Mouse (Mus musculus): Measurements from ENCODE around the gene March6. TPM values are rescaled to one million over a fixed set of nuclear protein-coding genes. Genes with fewer than 3 reads are reported as not detected.
A peak's percentile ranks its signal among the peaks of the same experiment; 100 is the strongest.

March6 gene
- polyA plus RNA-seq, 2 experiments: 27.4 to 30.6 TPM

DNA sequence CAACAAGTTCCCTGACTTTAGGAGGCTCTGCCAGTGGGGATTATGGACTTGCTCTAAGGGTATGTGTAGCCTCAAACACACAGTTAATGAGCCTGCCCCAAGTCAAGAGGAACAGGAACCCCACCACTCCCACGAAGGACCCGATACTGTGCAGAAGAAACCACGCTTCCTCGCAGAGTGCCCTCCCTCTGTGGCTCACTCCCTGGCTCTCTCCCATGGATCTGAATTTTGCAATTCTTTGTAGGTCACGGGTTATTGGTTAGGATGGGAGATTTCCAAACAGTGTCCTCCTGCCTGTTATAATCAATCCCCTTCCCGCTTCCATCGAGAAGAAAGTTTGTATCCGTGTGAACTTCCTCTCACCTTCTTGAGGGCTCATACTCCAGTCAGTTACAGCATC, 40.1 kb upstream of the March6 start:
- H3K9me3 ChIP-seq (ENCODE audit: control insufficient read depth, low read length): no peaks in the 10 kb centered on the region
- no peak overlapping the region for H3K9ac ChIP-seq (ENCODE audit: low read depth, low read length, severe bottlenecking)
- ATAC-seq (ENCODE audit: low FRiP score, low read depth) (no peak), DNase-seq (ENCODE audit: low spot score) (no peak)
- no peak overlapping the region for H3K27ac ChIP-seq (replicated peaks; ENCODE audit: low read depth, low read length)
- no peak for TF ChIP-seq POLR2A (IDR thresholded peaks at IDR 0.05; ENCODE audit: borderline replicate concordance, extremely low read depth, insufficient read depth, insufficient read length)
- no peaks in the 10 kb centered on the region for H3K36me3 ChIP-seq (ENCODE audit: control insufficient read depth, insufficient read depth, low read length)
- no peak overlapping the region for H3K4me3 ChIP-seq (replicated peaks; ENCODE audit: low read length)
- no peaks in the 10 kb centered on the region for H3K27me3 ChIP-seq (ENCODE audit: control insufficient read depth, insufficient read depth, low read length)
- 88% methylated on average over 8 of the region's 8 CpGs for WGBS
- peaks cover 20% of the 10 kb centered on the region for H3K4me1 ChIP-seq (ENCODE audit: control insufficient read depth, insufficient read depth, low read length)
- no peak overlapping the region for H3K4me2 ChIP-seq (replicated peaks; ENCODE audit: low read depth, low read length, severe bottlenecking)

DNA sequence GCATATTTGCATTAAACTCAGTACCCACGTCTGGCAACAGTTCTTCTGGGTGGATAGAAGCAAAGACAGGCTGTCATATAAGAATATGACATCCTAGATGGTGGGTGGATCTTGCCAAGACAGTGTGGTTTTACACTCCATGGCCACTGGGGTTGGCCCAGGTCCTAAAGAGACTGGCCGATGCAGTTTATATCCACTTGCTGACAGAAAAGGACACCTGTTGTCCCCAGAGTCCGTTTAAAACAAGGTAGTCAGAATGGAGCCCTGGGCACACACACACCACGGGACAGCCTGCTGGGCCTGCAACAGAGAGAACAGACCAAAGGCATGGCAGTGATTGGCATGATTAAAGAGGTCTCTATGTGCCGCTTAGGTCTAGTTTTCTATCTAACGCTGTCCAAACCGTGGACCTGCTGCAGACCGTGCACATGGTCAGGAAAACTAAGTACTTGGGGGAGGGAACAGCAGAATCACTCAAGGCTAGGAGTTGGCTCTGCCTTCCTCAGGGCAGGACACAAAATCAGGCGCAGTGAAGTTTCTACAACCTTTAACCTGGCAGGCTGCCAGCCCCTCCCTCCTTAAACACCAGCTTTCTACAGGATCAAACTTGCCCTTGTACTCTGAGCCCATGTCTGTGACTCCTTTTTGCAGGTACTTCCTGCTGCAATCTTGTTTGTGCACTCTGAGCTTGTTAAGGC, 38.6 kb upstream of the March6 start:
- Histone ChIP-seq H3K4me3 (replicated peaks; ENCODE audit: low read length) (no peak overlapping the region), H3K4me1 (ENCODE audit: control insufficient read depth, insufficient read depth, low read length) (peaks cover 20% of the 10 kb centered on the region), H3K9me3 (ENCODE audit: control insufficient read depth, low read length) (no peaks in the 10 kb centered on the region), H3K9ac (ENCODE audit: low read depth, low read length, severe bottlenecking) (no peak overlapping the region), H3K27ac (replicated peaks; ENCODE audit: low read depth, low read length) (no peak overlapping the region), H3K27me3 (ENCODE audit: control insufficient read depth, insufficient read depth, low read length) (no peaks in the 10 kb centered on the region), H3K36me3 (ENCODE audit: control insufficient read depth, insufficient read depth, low read length) (no peaks in the 10 kb centered on the region), H3K4me2 (replicated peaks; ENCODE audit: low read depth, low read length, severe bottlenecking) (no peak overlapping the region)
- TF ChIP-seq POLR2A (IDR thresholded peaks at IDR 0.05; ENCODE audit: borderline replicate concordance, extremely low read depth, insufficient read depth, insufficient read length): no peak
- WGBS: 59% methylated on average over 9 of the region's 9 CpGs
- DNase-seq (ENCODE audit: low spot score) (peak; percentile 64), ATAC-seq (ENCODE audit: low FRiP score, low read depth) (no peak)

DNA sequence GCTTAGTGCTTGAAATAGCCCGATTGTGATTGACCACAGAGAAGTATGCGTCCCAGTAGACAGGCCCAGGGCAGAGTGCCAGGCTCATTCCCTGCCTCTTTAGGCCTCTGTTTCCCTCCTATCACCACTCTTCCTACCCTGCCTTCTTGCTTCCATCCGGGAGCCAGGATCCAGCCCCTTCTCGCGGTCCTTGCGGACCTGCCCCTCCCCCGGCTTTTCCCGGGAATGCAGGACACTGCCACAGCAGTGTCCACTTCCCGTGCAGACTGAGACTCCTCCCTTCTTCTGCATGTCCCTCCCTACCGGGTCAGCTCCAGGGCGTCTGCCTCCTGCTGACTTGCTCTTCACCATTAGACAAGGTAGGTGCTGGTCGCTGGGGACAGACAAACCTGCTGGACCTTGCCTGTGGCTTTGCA, 37.7 kb upstream of the March6 start:
- peaks cover 20% of the 10 kb centered on the region for H3K4me1 ChIP-seq (ENCODE audit: control insufficient read depth, insufficient read depth, low read length)
- WGBS: 25% methylated on average over 12 of the region's 12 CpGs
- H3K9me3 ChIP-seq (ENCODE audit: control insufficient read depth, low read length): no peaks in the 10 kb centered on the region
- ATAC-seq (ENCODE audit: low FRiP score, low read depth) (no peak), DNase-seq (ENCODE audit: low spot score) (peak; percentile 46)
- no peaks in the 10 kb centered on the region for H3K36me3 ChIP-seq (ENCODE audit: control insufficient read depth, insufficient read depth, low read length)
- H3K4me3 ChIP-seq (replicated peaks; ENCODE audit: low read length): no peak overlapping the region
- peak overlapping the region; percentile 30 for H3K4me2 ChIP-seq (replicated peaks; ENCODE audit: low read depth, low read length, severe bottlenecking)
- TF ChIP-seq POLR2A (IDR thresholded peaks at IDR 0.05; ENCODE audit: borderline replicate concordance, extremely low read depth, insufficient read depth, insufficient read length): no peak
- no peaks in the 10 kb centered on the region for H3K27me3 ChIP-seq (ENCODE audit: control insufficient read depth, insufficient read depth, low read length)
- no peak overlapping the region for H3K27ac ChIP-seq (replicated peaks; ENCODE audit: low read depth, low read length)
- H3K9ac ChIP-seq (ENCODE audit: low read depth, low read length, severe bottlenecking): no peak overlapping the region

DNA sequence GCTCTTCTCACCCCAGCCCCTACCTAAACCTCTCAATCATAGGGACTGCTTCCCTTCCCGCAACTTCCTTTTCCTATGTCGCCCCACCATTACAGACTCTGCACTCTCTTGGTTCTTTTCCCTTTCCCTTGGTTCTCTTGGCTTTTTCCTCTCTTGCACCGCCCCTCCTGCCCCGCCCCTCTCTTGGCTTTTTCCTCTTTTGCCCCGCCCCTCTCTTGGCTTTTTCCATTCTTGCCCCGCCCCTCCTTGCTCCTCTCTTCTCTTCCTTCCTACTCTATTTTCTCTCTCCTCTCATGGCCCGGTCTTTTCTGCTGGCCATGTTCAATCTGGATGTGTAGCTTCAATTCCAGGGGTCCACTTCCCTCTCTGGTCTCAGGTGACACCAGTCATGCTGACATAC, 36.6 kb upstream of the March6 start:
- Histone ChIP-seq H3K36me3 (ENCODE audit: control insufficient read depth, insufficient read depth, low read length) (no peaks in the 10 kb centered on the region), H3K4me3 (replicated peaks; ENCODE audit: low read length) (no peak overlapping the region), H3K27me3 (ENCODE audit: control insufficient read depth, insufficient read depth, low read length) (no peaks in the 10 kb centered on the region), H3K27ac (replicated peaks; ENCODE audit: low read depth, low read length) (no peak overlapping the region), H3K9me3 (ENCODE audit: control insufficient read depth, low read length) (no peaks in the 10 kb centered on the region), H3K4me1 (ENCODE audit: control insufficient read depth, insufficient read depth, low read length) (peaks cover 15% of the 10 kb centered on the region), H3K9ac (ENCODE audit: low read depth, low read length, severe bottlenecking) (no peak overlapping the region), H3K4me2 (replicated peaks; ENCODE audit: low read depth, low read length, severe bottlenecking) (no peak overlapping the region)
- 64% methylated on average over 7 of the region's 7 CpGs for WGBS
- ATAC-seq (ENCODE audit: low FRiP score, low read depth) (no peak), DNase-seq (ENCODE audit: low spot score) (no peak)
- TF ChIP-seq POLR2A (IDR thresholded peaks at IDR 0.05; ENCODE audit: borderline replicate concordance, extremely low read depth, insufficient read depth, insufficient read length): no peak

- ATAC-seq (ENCODE audit: low FRiP score, low read depth) (no peak), DNase-seq (ENCODE audit: low spot score) (no peak)
- Histone ChIP-seq H3K9me3 (ENCODE audit: control insufficient read depth, low read length) (no peaks in the 10 kb centered on the region), H3K9ac (ENCODE audit: low read depth, low read length, severe bottlenecking) (no peak overlapping the region), H3K4me2 (replicated peaks; ENCODE audit: low read depth, low read length, severe bottlenecking) (no peak overlapping the region), H3K27me3 (ENCODE audit: control insufficient read depth, insufficient read depth, low read length) (no peaks in the 10 kb centered on the region), H3K4me3 (replicated peaks; ENCODE audit: low read length) (no peak overlapping the region), H3K4me1 (ENCODE audit: control insufficient read depth, insufficient read depth, low read length) (peaks cover 8% of the 10 kb centered on the region), H3K36me3 (ENCODE audit: control insufficient read depth, insufficient read depth, low read length) (no peaks in the 10 kb centered on the region), H3K27ac (replicated peaks; ENCODE audit: low read depth, low read length) (no peak overlapping the region)
- WGBS: 63% methylated on average over 1 of the region's 1 CpGs
- TF ChIP-seq POLR2A (IDR thresholded peaks at IDR 0.05; ENCODE audit: borderline replicate concordance, extremely low read depth, insufficient read depth, insufficient read length): no peak
These were observed 34.9 kb upstream of the March6 start for GRCm38 (mm10) chr15:31565786-31566185.

All from limb, embryonic 14.5 days (tissue).